Mouse (Mus musculus) right cerebral cortex, postnatal 10 days (tissue): ENCODE results near the gene Ppp1r3c.
A peak's percentile ranks its signal among the peaks of the same experiment; 100 is the strongest.

Experiments used
- DNase-seq, 2 experiments: peaks; one replicate each; pipeline ENCODE4 v3.0.0; 2021; ENCODE audit warnings: low spot score in 2 of 2

Ppp1r3c gene

GRCm38 (mm10) chr19:36721139-36721538 is 15.3 kb downstream of the Ppp1r3c start:
- no peak for DNase-seq

- no peak for DNase-seq
These were observed 20.2 kb downstream of the Ppp1r3c start for GRCm38 (mm10) chr19:36716221-36716620.

GRCm38 (mm10) chr19:36715591-36715990 is 20.9 kb downstream of the Ppp1r3c start:
- DNase-seq: no peak

GRCm38 (mm10) chr19:36714492-36714891 is 22.0 kb downstream of the Ppp1r3c start:
- DNase-seq: no peak

- no peak for DNase-seq
These were observed 23.4 kb downstream of the Ppp1r3c start for GRCm38 (mm10) chr19:36713092-36713491.

- no peak for DNase-seq
These were observed 30.3 kb downstream of the Ppp1r3c start for GRCm38 (mm10) chr19:36706195-36706594.

GRCm38 (mm10) chr19:36705286-36706146 is 30.9 kb downstream of the Ppp1r3c start:
- peak; percentile 53 to 71 for DNase-seq

- DNase-seq: no peak
These were observed 31.7 kb downstream of the Ppp1r3c start for GRCm38 (mm10) chr19:36704763-36705162.

GRCm38 (mm10) chr19:36701809-36702622 is 34.4 kb downstream of the Ppp1r3c start:
- no peak for DNase-seq

GRCm38 (mm10) chr19:36701366-36701765 is 35.1 kb downstream of the Ppp1r3c start:
- DNase-seq: no peak

GRCm38 (mm10) chr19:36700937-36701336 is 35.5 kb downstream of the Ppp1r3c start:
- DNase-seq: no peak

- DNase-seq: no peak
These were observed 37.3 kb downstream of the Ppp1r3c start for GRCm38 (mm10) chr19:36699151-36699550.

GRCm38 (mm10) chr19:36698200-36698599 is 38.3 kb downstream of the Ppp1r3c start:
- no peak for DNase-seq

GRCm38 (mm10) chr19:36696601-36697122 is 39.8 kb downstream of the Ppp1r3c start:
- DNase-seq: peak; percentile 58 to 65

- DNase-seq: no peak
These were observed 42.9 kb downstream of the Ppp1r3c start for GRCm38 (mm10) chr19:36693530-36693929.

GRCm38 (mm10) chr19:36691941-36692340 is 44.5 kb downstream of the Ppp1r3c start:
- no peak for DNase-seq

GRCm38 (mm10) chr19:36691245-36691644 is 45.2 kb downstream of the Ppp1r3c start:
- DNase-seq: no peak

- DNase-seq: peak in 1 of 2 experiments; percentile 60
These were observed 47.2 kb downstream of the Ppp1r3c start for GRCm38 (mm10) chr19:36689205-36689604.

- peak; percentile 69 to 77 for DNase-seq
These were observed 48.4 kb downstream of the Ppp1r3c start for GRCm38 (mm10) chr19:36687843-36688637.

GRCm38 (mm10) chr19:36687044-36687443 is 49.4 kb downstream of the Ppp1r3c start:
- no peak for DNase-seq

GRCm38 (mm10) chr19:36686016-36686415 is 50.4 kb downstream of the Ppp1r3c start:
- DNase-seq: no peak

- DNase-seq: no peak
These were observed 53.9 kb downstream of the Ppp1r3c start for GRCm38 (mm10) chr19:36682560-36682959.
